Mouse (Mus musculus): ENCODE data around the gene Krtap10-10. TPM values are rescaled to one million over a fixed set of nuclear protein-coding genes. Genes with fewer than 3 reads are reported as not detected.

Gene Krtap10-10
- polyA plus RNA-seq, 1 experiment from 2014 or later, result not detected

DNA sequence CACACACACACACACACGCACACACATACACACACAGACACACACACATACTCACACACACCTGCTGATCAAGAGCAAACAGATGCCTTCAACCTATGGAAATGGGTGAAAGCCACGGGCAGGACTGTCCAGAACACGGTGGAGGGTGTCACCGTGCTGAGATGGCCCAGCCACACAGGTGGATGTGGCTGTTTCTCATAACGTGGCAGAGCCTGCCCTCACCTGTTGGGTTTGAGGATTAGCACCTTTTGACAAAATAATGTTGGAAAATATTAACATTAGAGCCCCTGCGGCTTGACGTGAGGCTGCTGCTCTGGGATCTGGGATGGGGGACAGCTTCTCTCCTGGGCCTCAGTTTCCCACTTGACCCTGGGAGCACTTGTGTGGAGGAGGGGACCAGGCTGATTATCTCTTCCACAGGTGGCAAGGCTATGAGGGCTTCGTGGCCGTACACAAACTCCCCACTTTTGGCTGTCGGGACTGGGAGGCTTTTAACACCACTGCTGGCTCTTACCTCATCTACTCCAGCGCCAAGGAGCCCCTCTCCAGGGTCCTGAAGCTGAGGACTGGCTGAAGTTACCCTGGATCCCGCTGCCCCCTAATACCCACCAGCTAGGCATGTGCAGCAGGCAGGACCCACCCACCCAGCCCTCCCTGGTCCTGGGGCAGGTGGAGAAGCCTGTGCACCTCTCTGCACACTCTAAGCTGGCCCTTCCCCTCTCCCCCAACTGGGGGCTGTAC, 50.4 kb downstream of the Krtap10-10 start:
- 41% methylated on average over 12 of the region's 12 CpGs for WGBS
- H3K9me3 ChIP-seq (replicated peaks; ENCODE audit: control insufficient read depth, low read length), result 0 out of 2 replicates have a peak, but pooled peaks cover 3% of the 10 kb centered on the region
- ATAC-seq (ENCODE audit: insufficient read depth, low FRiP score), result no peak

More for the DNA sequence above, 50.4 kb downstream of the Krtap10-10 start:
- no peaks in the 10 kb centered on the region for H3K27me3 ChIP-seq (ENCODE audit: control insufficient read depth, insufficient read depth, low read length)
- no peaks in the 10 kb centered on the region for H3K36me3 ChIP-seq (ENCODE audit: control insufficient read depth, insufficient read depth, low read length)
- H3K27ac ChIP-seq (ENCODE audit: low read length), result no peak overlapping the region
- no peak overlapping the region for H3K9ac ChIP-seq (ENCODE audit: low read length)
- no peaks in the 10 kb centered on the region for H3K4me1 ChIP-seq (ENCODE audit: control insufficient read depth, insufficient read depth, low read length)
- H3K4me2 ChIP-seq (ENCODE audit: low read depth, low read length), result no peak overlapping the region
- no peak overlapping the region for H3K4me3 ChIP-seq (replicated peaks; ENCODE audit: low read length)

Other genes starting within 250 kb of the Krtap10-10 start
- 324 and 327 TPM in 2 replicates for gene Sumo3, start 229.8 kb upstream of the Krtap10-10 start, polyA plus RNA-seq (2015; fragmentation: Nextera tagmentation; extraction: Ambion mirVana)
- 4.4 and 10.1 TPM in 2 replicates for gene Gm49325, start 229.8 kb upstream of the Krtap10-10 start, polyA plus RNA-seq (2015; fragmentation: Nextera tagmentation; extraction: Ambion mirVana)
- 78.0 and 82.4 TPM in 2 replicates for gene Ube2g2, start 213.7 kb upstream of the Krtap10-10 start, polyA plus RNA-seq (2015; fragmentation: Nextera tagmentation; extraction: Ambion mirVana)
- 0.96 and 1.5 TPM in 2 replicates for gene Tspear, start 149.4 kb upstream of the Krtap10-10 start, polyA plus RNA-seq (2015; fragmentation: Nextera tagmentation; extraction: Ambion mirVana)
- gene Gm19402, start 145.2 kb upstream of the Krtap10-10 start, polyA plus RNA-seq (2015; fragmentation: Nextera tagmentation; extraction: Ambion mirVana), result not detected in 2 replicates
- not detected in 2 replicates for gene Gm9508, start 138.7 kb upstream of the Krtap10-10 start, polyA plus RNA-seq (2015; fragmentation: Nextera tagmentation; extraction: Ambion mirVana)
- gene Gm10272, start 129.3 kb upstream of the Krtap10-10 start, polyA plus RNA-seq (2015; fragmentation: Nextera tagmentation; extraction: Ambion mirVana), result not detected in 2 replicates
- 0.27 TPM in 1 of 2 replicates, not detected in the other for gene Gm10024, start 124.5 kb upstream of the Krtap10-10 start, polyA plus RNA-seq (2015; fragmentation: Nextera tagmentation; extraction: Ambion mirVana)
- gene Gm10142, start 120.1 kb upstream of the Krtap10-10 start, polyA plus RNA-seq (2015; fragmentation: Nextera tagmentation; extraction: Ambion mirVana), result not detected in 2 replicates
- not detected in 2 replicates for gene Krtap12-1, start 115.3 kb upstream of the Krtap10-10 start, polyA plus RNA-seq (2015; fragmentation: Nextera tagmentation; extraction: Ambion mirVana)
- not detected in 2 replicates for gene Gm10100, start 109.5 kb upstream of the Krtap10-10 start, polyA plus RNA-seq (2015; fragmentation: Nextera tagmentation; extraction: Ambion mirVana)
- gene Gm18596, start 93.3 kb upstream of the Krtap10-10 start, polyA plus RNA-seq (2015; fragmentation: Nextera tagmentation; extraction: Ambion mirVana), result not detected in 2 replicates
- gene Gm9736, start 84.6 kb upstream of the Krtap10-10 start, polyA plus RNA-seq (2015; fragmentation: Nextera tagmentation; extraction: Ambion mirVana), result not detected in 2 replicates
- not detected in 2 replicates for gene Gm3233, start 76.3 kb upstream of the Krtap10-10 start, polyA plus RNA-seq (2015; fragmentation: Nextera tagmentation; extraction: Ambion mirVana)
- gene Gm3238, start 64.6 kb upstream of the Krtap10-10 start, polyA plus RNA-seq (2015; fragmentation: Nextera tagmentation; extraction: Ambion mirVana), result not detected in 2 replicates
- not detected in 2 replicates for gene Gm7138, start 59.0 kb upstream of the Krtap10-10 start, polyA plus RNA-seq (2015; fragmentation: Nextera tagmentation; extraction: Ambion mirVana)
- gene Gm3250, start 53.4 kb upstream of the Krtap10-10 start, polyA plus RNA-seq (2015; fragmentation: Nextera tagmentation; extraction: Ambion mirVana), result not detected in 2 replicates
- gene Gm7137, start 47.7 kb upstream of the Krtap10-10 start, polyA plus RNA-seq (2015; fragmentation: Nextera tagmentation; extraction: Ambion mirVana), result not detected in 2 replicates
- gene Gm9639, start 40.9 kb upstream of the Krtap10-10 start, polyA plus RNA-seq (2015; fragmentation: Nextera tagmentation; extraction: Ambion mirVana), result not detected in 2 replicates
- not detected in 2 replicates for gene Gm19668, start 36.8 kb upstream of the Krtap10-10 start, polyA plus RNA-seq (2015; fragmentation: Nextera tagmentation; extraction: Ambion mirVana)
- gene Gm9507, start 24.1 kb upstream of the Krtap10-10 start, polyA plus RNA-seq (2015; fragmentation: Nextera tagmentation; extraction: Ambion mirVana), result not detected in 2 replicates
- gene Gm2696, start 21.3 kb upstream of the Krtap10-10 start, polyA plus RNA-seq (2015; fragmentation: Nextera tagmentation; extraction: Ambion mirVana), result not detected in 2 replicates
- not detected in 2 replicates for gene Krtap10-4, start 8.9 kb upstream of the Krtap10-10 start, polyA plus RNA-seq (2015; fragmentation: Nextera tagmentation; extraction: Ambion mirVana)
- not detected in 2 replicates for gene Gm36176, start 10.9 kb downstream of the Krtap10-10 start, polyA plus RNA-seq (2015; fragmentation: Nextera tagmentation; extraction: Ambion mirVana)
- not detected in 2 replicates for gene Gm10318, start 16.9 kb downstream of the Krtap10-10 start, polyA plus RNA-seq (2015; fragmentation: Nextera tagmentation; extraction: Ambion mirVana)
- not detected in 2 replicates for gene Gm3285, start 26.0 kb downstream of the Krtap10-10 start, polyA plus RNA-seq (2015; fragmentation: Nextera tagmentation; extraction: Ambion mirVana)
- 5.8 and 6.7 TPM in 2 replicates for gene Lrrc3, start 66.6 kb downstream of the Krtap10-10 start, polyA plus RNA-seq (2015; fragmentation: Nextera tagmentation; extraction: Ambion mirVana)
- gene Trpm2, start 134.6 kb downstream of the Krtap10-10 start, polyA plus RNA-seq (2015; fragmentation: Nextera tagmentation; extraction: Ambion mirVana), result 1.1 and 1.5 TPM in 2 replicates
- 24.8 and 25.2 TPM in 2 replicates for gene 1810043G02Rik, start 142.6 kb downstream of the Krtap10-10 start, polyA plus RNA-seq (2015; fragmentation: Nextera tagmentation; extraction: Ambion mirVana)
- gene Pfkl, start 174.1 kb downstream of the Krtap10-10 start, polyA plus RNA-seq (2015; fragmentation: Nextera tagmentation; extraction: Ambion mirVana), result 195 and 225 TPM in 2 replicates
- 0.56 and 0.63 TPM in 2 replicates for gene Dnmt3l, start 206.0 kb downstream of the Krtap10-10 start, polyA plus RNA-seq (2015; fragmentation: Nextera tagmentation; extraction: Ambion mirVana)
- 0.15 and 0.20 TPM in 2 replicates for gene Aire, start 207.7 kb downstream of the Krtap10-10 start, polyA plus RNA-seq (2015; fragmentation: Nextera tagmentation; extraction: Ambion mirVana)
- gene Icosl, start 233.4 kb downstream of the Krtap10-10 start, polyA plus RNA-seq (2015; fragmentation: Nextera tagmentation; extraction: Ambion mirVana), result 7.1 and 7.6 TPM in 2 replicates